In genomic region chr7:66504519-66504918, GRCm38 (mm10) we compare ENCODE assay signal across 23 mouse cellular contexts.
"Had no signal": no experiment of that assay in that cellular context is flagged by ENCODE, and none has a peak within 500 bp of the region (broad histone marks: within the 10 kb centered on the region; RNA-seq: fewer than 3 reads in every experiment).

No protein-coding gene starts in this region.

- DNase-seq: kidney, adult 11 months; kidney, adult 9 months; kidney, postnatal 14 days; kidney, postnatal 4 days; layer of hippocampus, adult 9-11 months; lung, adult 2 months; lung, postnatal 14 days; lung, postnatal 4 days; right cerebral cortex, adult 18-20 months; right cerebral cortex, postnatal 14 days; right cerebral cortex, postnatal 4 days; thymus, adult 2 months; thymus, postnatal 14 days; thymus, postnatal 4 days had no signal

- H3K27me3 ChIP-seq: intestine, embryonic 15.5 days; limb, embryonic 13.5 days; liver, embryonic 12.5 days; liver, embryonic 15.5 days; midbrain, embryonic 13.5 days had no signal

- ATAC-seq: intestine, embryonic 15.5 days; liver, embryonic 12.5 days; midbrain, embryonic 13.5 days; midbrain, embryonic 16.5 days had no signal

- H3K4me3 ChIP-seq: intestine, embryonic 15.5 days; layer of hippocampus, adult 2 months; limb, embryonic 10.5 days; limb, embryonic 13.5 days; liver, embryonic 12.5 days; liver, embryonic 15.5 days; midbrain, embryonic 10.5 days; midbrain, embryonic 13.5 days had no signal

- H3K36me3 ChIP-seq: intestine, embryonic 15.5 days; limb, embryonic 10.5 days; limb, embryonic 13.5 days; liver, embryonic 12.5 days; liver, embryonic 15.5 days; midbrain, embryonic 10.5 days; midbrain, embryonic 13.5 days had no signal
